Mouse (Mus musculus): ENCODE data around the gene Ank3.

GRCm38 (mm10) chr10:70022596-70022995 is 624.0 kb downstream of the Ank3 start:
- TF ChIP-seq CTCF (IDR thresholded peaks at IDR 0.05; ENCODE audit: insufficient read depth, low read length) (no peak), POLR2A (IDR thresholded peaks at IDR 0.05; ENCODE audit: borderline replicate concordance, extremely low read depth, low read depth, low read length) (no peak)

Data from lung, adult 2 months (tissue).